Mouse (Mus musculus) CH12.LX (cell line): Measurements from ENCODE around the gene Slc34a2.

Source experiments
- CHD1 ChIP-seq: IDR thresholded peaks from 2 replicates; pipeline ENCODE4 v1.6.1; 2012; ENCODE audit warnings: low read depth, low read length, improper control_type of control experiment, inconsistent platforms
- CTCF ChIP-seq, 2 experiments: IDR thresholded peaks in 1 of 2; conservative IDR thresholded peaks in 1 of 2; 2 replicates each; pipeline ENCODE4 v1.5.1; 2011 to 2012; ENCODE audit warnings: low read depth in 2 of 2, low read length in 2 of 2, improper control_type of control experiment in 1 of 2, inconsistent platforms in 1 of 2, mild to moderate bottlenecking in 1 of 2, moderate library complexity in 1 of 2
- ELF1 ChIP-seq: IDR thresholded peaks from 2 replicates; pipeline ENCODE4 v1.6.1; 2014; ENCODE audit warnings: low read depth, mild to moderate bottlenecking, inconsistent platforms, low read length, improper control_type of control experiment
- EP300 ChIP-seq: IDR thresholded peaks from 2 replicates; pipeline ENCODE4 v1.6.1; 2011; ENCODE audit warnings: low read length, improper control_type of control experiment
- HCFC1 ChIP-seq: IDR thresholded peaks from 2 replicates; pipeline ENCODE4 v1.6.1; 2012; ENCODE audit warnings: low read depth, mild to moderate bottlenecking, inconsistent platforms, low read length, improper control_type of control experiment
- JUND ChIP-seq: conservative IDR thresholded peaks from 2 replicates; pipeline ENCODE4 v1.6.1; 2011; ENCODE audit warnings: low read depth, low read length, improper control_type of control experiment
- MAX ChIP-seq: IDR thresholded peaks from 2 replicates; pipeline ENCODE4 v1.6.1; 2011; ENCODE audit warnings: low read length, improper control_type of control experiment
- MAZ ChIP-seq: IDR thresholded peaks from 2 replicates; pipeline ENCODE4 v1.6.1; 2012; ENCODE audit warnings: low read depth, mild to moderate bottlenecking, inconsistent platforms, low read length, improper control_type of control experiment, moderate library complexity
- PAX5 ChIP-seq: IDR thresholded peaks from 2 replicates; pipeline ENCODE4 v1.6.1; 2012; ENCODE audit warnings: low read length, inconsistent platforms, mixed read lengths
- POLR2A ChIP-seq: IDR thresholded peaks from 2 replicates; pipeline ENCODE4 v1.6.1; 2011; ENCODE audit warnings: low read depth, mild to moderate bottlenecking, improper control_type of control experiment, low read length
- RCOR1 ChIP-seq: conservative IDR thresholded peaks from 2 replicates; pipeline ENCODE4 v1.6.1; 2012; ENCODE audit warnings: low read depth, mild to moderate bottlenecking, inconsistent platforms, low read length, improper control_type of control experiment
- USF2 ChIP-seq: conservative IDR thresholded peaks from 2 replicates; pipeline ENCODE4 v1.6.1; 2011; ENCODE audit warnings: low read depth, low read length, improper control_type of control experiment
- ZC3H11A ChIP-seq: IDR thresholded peaks from 2 replicates; pipeline ENCODE4 v1.6.1; 2012; ENCODE audit warnings: low read depth, mild to moderate bottlenecking, inconsistent platforms, low read length, improper control_type of control experiment
- ZNF384 ChIP-seq: IDR thresholded peaks from 2 replicates; pipeline ENCODE4 v1.6.1; 2012; ENCODE audit warnings: low read depth, low read length, improper control_type of control experiment, inconsistent platforms

- TF ChIP-seq CHD1 (no peak), USF2 (no peak), MAX (no peak), JUND (no peak), ZNF384 (no peak), ELF1 (no peak), CTCF (conservative IDR thresholded peaks at IDR 0.05 in 1 of 2, IDR thresholded peaks at IDR 0.05 in 1 of 2; ENCODE audit: low read depth in 2 of 2, low read length in 2 of 2) (no peak), ZC3H11A (no peak), POLR2A (no peak), EP300 (no peak), RCOR1 (no peak), HCFC1 (no peak), PAX5 (no peak), MAZ (no peak)
Observed at GRCm38 (mm10) chr5:53106731-53107130, 68.8 kb downstream of the Slc34a2 start.
